Mouse (Mus musculus): ENCODE results near the gene Khdc3. TPM values are rescaled to one million over a fixed set of nuclear protein-coding genes. Genes with fewer than 3 reads are reported as not detected.
"Not testable (repeated sequence)": the region's sequence is repeated elsewhere in the genome, so short reads cannot be mapped to it uniquely, and the experiment has no call there.

The Khdc3 gene
- total and polyA plus RNA-seq, 2 experiments from 2014 or later = 0.08 TPM; not detected in 1

DNA sequence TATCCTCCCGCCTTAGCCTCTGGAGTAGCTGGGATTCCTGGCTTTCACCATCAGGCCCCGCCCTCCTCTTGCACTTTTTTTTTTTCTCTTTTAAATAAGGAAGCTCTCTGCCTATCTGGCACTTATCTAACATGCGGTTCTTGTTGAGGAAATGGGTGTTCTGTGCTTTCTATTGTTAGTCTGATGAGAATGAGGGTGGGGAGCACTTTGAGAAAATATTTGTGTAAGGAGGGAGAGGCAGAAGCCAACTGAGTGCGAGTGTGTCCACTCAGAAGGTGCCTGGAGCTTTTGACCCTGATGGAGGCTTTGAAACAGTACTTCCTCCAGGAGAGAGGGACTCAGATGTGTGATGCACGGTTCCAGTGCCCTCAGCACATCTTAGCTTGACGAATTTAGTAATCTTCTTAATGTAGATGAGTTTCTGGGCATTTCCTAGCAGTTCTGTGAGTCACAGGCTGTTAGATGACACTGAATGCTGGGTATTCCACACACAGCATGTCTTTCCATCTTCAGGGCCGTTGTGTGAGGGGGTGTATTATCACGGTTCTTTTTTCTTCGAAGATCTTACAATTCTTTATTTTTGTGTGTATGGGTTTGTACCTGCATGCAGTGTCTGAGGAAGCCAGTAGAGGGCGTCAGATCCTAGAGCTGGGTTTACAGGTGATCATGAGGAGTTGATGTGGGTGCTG is 30.5 kb upstream of the Khdc3 start:
- no peak for TF ChIP-seq CTCF (IDR thresholded peaks at IDR 0.05; ENCODE audit: low read depth)
- 78% methylated on average over 10 of the region's 10 CpGs for WGBS
- Histone ChIP-seq H3K36me3 (ENCODE audit: insufficient read depth) (no peaks in the 10 kb centered on the region), H3K4me3 (ENCODE audit: low read depth, low read length) (no peak overlapping the region), H3K9ac (no peak overlapping the region), H3K4me1 (ENCODE audit: insufficient read depth) (no peaks in the 10 kb centered on the region), H3K27me3 (ENCODE audit: insufficient read depth, low read length) (no peaks in the 10 kb centered on the region), H3K27ac (ENCODE audit: low read depth, low read length) (no peak overlapping the region), H3K4me2 (ENCODE audit: low read depth) (no peak overlapping the region), H3K9me3 (ENCODE audit: low read length) (no peaks in the 10 kb centered on the region)
- ATAC-seq (no peak), DNase-seq (no peak)

GRCm38 (mm10) chr9:73072426-73072825 is 29.2 kb upstream of the Khdc3 start:
- no peaks in the 10 kb centered on the region for H3K9me3 ChIP-seq (ENCODE audit: low read length)
- TF ChIP-seq CTCF (IDR thresholded peaks at IDR 0.05; ENCODE audit: low read depth) = no peak
- H3K27me3 ChIP-seq (ENCODE audit: insufficient read depth, low read length) = no peaks in the 10 kb centered on the region
- DNase-seq = no peak
- no peaks in the 10 kb centered on the region for H3K36me3 ChIP-seq (ENCODE audit: insufficient read depth)
- no peaks in the 10 kb centered on the region for H3K4me1 ChIP-seq (ENCODE audit: insufficient read depth)
- no peak overlapping the region for H3K27ac ChIP-seq (ENCODE audit: low read depth, low read length)
- no peak overlapping the region for H3K4me2 ChIP-seq (ENCODE audit: low read depth)
- no peak overlapping the region for H3K9ac ChIP-seq
- ATAC-seq = no peak
- no peak overlapping the region for H3K4me3 ChIP-seq (ENCODE audit: low read depth, low read length)
- WGBS = 85% methylated on average over 8 of the region's 8 CpGs

DNA sequence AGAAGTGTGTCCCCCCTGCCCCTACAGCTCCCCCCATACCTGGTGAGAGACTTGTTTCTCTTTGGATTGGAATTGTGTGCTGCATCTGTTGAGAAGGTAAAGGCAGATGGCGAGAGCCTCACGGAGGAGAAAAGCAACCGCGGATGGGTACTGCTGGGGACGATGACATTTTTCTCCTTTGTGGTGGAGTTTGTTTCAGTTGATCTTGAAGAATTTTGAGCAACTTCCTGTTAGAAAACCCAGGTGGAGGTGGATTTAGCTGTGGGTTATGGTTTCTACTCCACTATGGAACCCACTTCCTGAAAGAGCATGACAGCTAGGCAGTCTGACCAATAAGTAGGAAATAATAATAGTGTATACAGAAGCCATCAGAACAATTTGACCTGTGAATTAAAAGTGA is 28.5 kb upstream of the Khdc3 start:
- DNase-seq = no peak
- TF ChIP-seq CTCF (IDR thresholded peaks at IDR 0.05; ENCODE audit: low read depth) = no peak
- 92% methylated on average over 5 of the region's 5 CpGs for WGBS
- Histone ChIP-seq H3K27ac (ENCODE audit: low read depth, low read length) (no peak overlapping the region), H3K36me3 (ENCODE audit: insufficient read depth) (no peaks in the 10 kb centered on the region), H3K27me3 (ENCODE audit: insufficient read depth, low read length) (no peaks in the 10 kb centered on the region), H3K9me3 (ENCODE audit: low read length) (no peaks in the 10 kb centered on the region), H3K4me1 (ENCODE audit: insufficient read depth) (no peaks in the 10 kb centered on the region), H3K9ac (no peak overlapping the region), H3K4me3 (ENCODE audit: low read depth, low read length) (no peak overlapping the region), H3K4me2 (ENCODE audit: low read depth) (no peak overlapping the region)
- no peak for ATAC-seq

GRCm38 (mm10) chr9:73079349-73079748 is 22.3 kb upstream of the Khdc3 start:
- not testable (repeated sequence) for H3K27me3 ChIP-seq (ENCODE audit: insufficient read depth, low read length); ATAC-seq; H3K4me1 ChIP-seq (ENCODE audit: insufficient read depth); H3K4me3 ChIP-seq (ENCODE audit: low read depth, low read length); H3K9ac ChIP-seq; H3K27ac ChIP-seq (ENCODE audit: low read depth, low read length); H3K9me3 ChIP-seq (ENCODE audit: low read length); H3K36me3 ChIP-seq (ENCODE audit: insufficient read depth); H3K4me2 ChIP-seq (ENCODE audit: low read depth); DNase-seq
- 81% methylated on average over 11 of the region's 12 CpGs for WGBS

DNA sequence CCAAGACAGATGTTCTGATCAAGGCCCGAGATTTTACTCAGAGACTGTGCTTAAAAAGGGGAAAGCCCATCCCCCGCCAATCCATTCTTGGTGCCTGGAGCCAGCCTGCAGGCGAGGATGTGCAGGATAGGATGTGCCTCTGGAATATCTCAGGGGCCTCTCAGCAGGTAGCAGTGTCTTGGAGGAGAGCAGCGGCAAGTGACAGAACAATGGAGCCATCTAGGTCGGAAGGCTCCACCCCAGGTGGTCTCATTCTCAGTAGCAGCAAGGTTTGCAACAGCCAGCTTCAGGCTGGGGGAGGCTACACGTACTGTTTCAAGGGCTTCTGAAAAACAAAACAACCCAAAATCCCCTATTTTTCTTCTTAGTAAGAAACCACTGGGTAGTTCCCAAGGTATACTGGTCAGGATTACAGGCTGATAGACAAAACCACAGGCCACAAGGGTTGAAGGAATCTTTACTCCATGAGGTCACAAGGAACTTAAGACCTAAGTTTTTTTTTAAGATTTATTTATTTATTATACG is 21.8 kb upstream of the Khdc3 start:
- no peak overlapping the region for H3K4me2 ChIP-seq (ENCODE audit: low read depth)
- H3K27ac ChIP-seq (ENCODE audit: low read depth, low read length) = no peak overlapping the region
- TF ChIP-seq CTCF (IDR thresholded peaks at IDR 0.05; ENCODE audit: low read depth) = no peak
- no peak for ATAC-seq
- H3K4me3 ChIP-seq (ENCODE audit: low read depth, low read length) = no peak overlapping the region
- no peak for DNase-seq
- no peaks in the 10 kb centered on the region for H3K9me3 ChIP-seq (ENCODE audit: low read length)
- 35% methylated on average over 7 of the region's 7 CpGs for WGBS
- no peaks in the 10 kb centered on the region for H3K36me3 ChIP-seq (ENCODE audit: insufficient read depth)
- H3K4me1 ChIP-seq (ENCODE audit: insufficient read depth) = no peaks in the 10 kb centered on the region
- no peaks in the 10 kb centered on the region for H3K27me3 ChIP-seq (ENCODE audit: insufficient read depth, low read length)
- no peak overlapping the region for H3K9ac ChIP-seq

DNA sequence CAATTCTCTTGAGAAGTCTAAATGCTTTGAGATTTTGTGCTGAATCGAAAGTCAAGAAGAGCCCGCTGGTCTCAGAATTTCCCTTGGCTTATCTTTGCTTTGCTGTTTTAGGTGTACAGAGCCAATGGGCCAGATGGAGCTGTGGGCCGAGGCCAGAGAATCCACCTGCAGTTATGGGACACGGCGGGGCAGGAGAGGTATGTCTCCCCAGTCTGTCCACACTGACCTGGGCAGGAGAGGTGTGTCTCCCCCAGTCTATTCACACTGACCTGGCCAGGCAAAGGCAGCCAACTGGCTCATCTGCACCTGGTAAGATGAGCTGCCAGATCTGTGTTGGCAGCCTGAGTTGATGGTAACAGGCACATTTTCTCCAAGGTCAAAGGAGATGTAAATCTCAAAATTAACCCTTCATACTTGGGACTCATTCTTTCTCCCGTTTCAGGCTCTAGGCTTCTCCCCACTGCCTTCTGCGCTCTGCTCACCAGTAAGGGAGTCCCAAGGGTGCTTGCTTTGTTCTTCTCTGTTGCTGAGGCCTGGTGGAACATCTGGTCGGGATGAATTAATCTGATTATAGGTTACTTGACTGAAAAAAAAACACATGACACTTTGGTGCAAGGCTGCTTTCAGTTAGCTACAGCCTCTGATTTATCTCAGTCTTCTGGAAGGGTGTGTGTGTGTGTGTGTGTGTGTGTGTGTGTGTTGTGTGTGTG is 19.2 kb upstream of the Khdc3 start:
- no peaks in the 10 kb centered on the region for H3K36me3 ChIP-seq (ENCODE audit: insufficient read depth)
- H3K9me3 ChIP-seq (ENCODE audit: low read length) = no peaks in the 10 kb centered on the region
- no peak overlapping the region for H3K27ac ChIP-seq (ENCODE audit: low read depth, low read length)
- ATAC-seq (no peak), DNase-seq (no peak)
- WGBS = 85% methylated on average over 8 of the region's 8 CpGs
- H3K4me1 ChIP-seq (ENCODE audit: insufficient read depth) = no peaks in the 10 kb centered on the region
- H3K9ac ChIP-seq = no peak overlapping the region
- no peak for TF ChIP-seq CTCF (IDR thresholded peaks at IDR 0.05; ENCODE audit: low read depth)
- H3K4me2 ChIP-seq (ENCODE audit: low read depth) = no peak overlapping the region
- no peaks in the 10 kb centered on the region for H3K27me3 ChIP-seq (ENCODE audit: insufficient read depth, low read length)
- no peak overlapping the region for H3K4me3 ChIP-seq (ENCODE audit: low read depth, low read length)

- no peak for ATAC-seq
Measured at GRCm38 (mm10) chr9:73083956-73084355, 17.7 kb upstream of the Khdc3 start.

More at GRCm38 (mm10) chr9:73083956-73084355, 17.7 kb upstream of the Khdc3 start:
- no peaks in the 10 kb centered on the region for H3K27me3 ChIP-seq (ENCODE audit: insufficient read depth, low read length)
- no peak overlapping the region for H3K4me2 ChIP-seq (ENCODE audit: low read depth)
- no peaks in the 10 kb centered on the region for H3K9me3 ChIP-seq (ENCODE audit: low read length)
- DNase-seq = no peak
- no peaks in the 10 kb centered on the region for H3K4me1 ChIP-seq (ENCODE audit: insufficient read depth)
- H3K4me3 ChIP-seq (ENCODE audit: low read depth, low read length) = no peak overlapping the region
- no peak overlapping the region for H3K27ac ChIP-seq (ENCODE audit: low read depth, low read length)
- no peaks in the 10 kb centered on the region for H3K36me3 ChIP-seq (ENCODE audit: insufficient read depth)
- 78% methylated on average over 6 of the region's 6 CpGs for WGBS
- no peak overlapping the region for H3K9ac ChIP-seq
- TF ChIP-seq CTCF (IDR thresholded peaks at IDR 0.05; ENCODE audit: low read depth) = no peak
